Mouse (Mus musculus) gonadal fat pad, adult 2 months (tissue): ENCODE results near the gene Zdhhc17. TPM values are rescaled to one million over a fixed set of nuclear protein-coding genes. Genes with fewer than 3 reads are reported as not detected.

Experiments
- DNase-seq: peaks from one replicate; pipeline ENCODE4 v3.0.0-alpha.2; 2012; ENCODE audit warnings: low read depth
- polyA plus RNA-seq: library from polyadenylated mRNA; depleted of rRNA; stranded (reverse); fragments of >200 nt; gene quantifications from 2 replicates; pipeline ENCODE4 v1.2.3, GENCODE M21; 2012

The Zdhhc17 gene
- polyA plus RNA-seq, 1 experiment = 16.2 TPM

DNA sequence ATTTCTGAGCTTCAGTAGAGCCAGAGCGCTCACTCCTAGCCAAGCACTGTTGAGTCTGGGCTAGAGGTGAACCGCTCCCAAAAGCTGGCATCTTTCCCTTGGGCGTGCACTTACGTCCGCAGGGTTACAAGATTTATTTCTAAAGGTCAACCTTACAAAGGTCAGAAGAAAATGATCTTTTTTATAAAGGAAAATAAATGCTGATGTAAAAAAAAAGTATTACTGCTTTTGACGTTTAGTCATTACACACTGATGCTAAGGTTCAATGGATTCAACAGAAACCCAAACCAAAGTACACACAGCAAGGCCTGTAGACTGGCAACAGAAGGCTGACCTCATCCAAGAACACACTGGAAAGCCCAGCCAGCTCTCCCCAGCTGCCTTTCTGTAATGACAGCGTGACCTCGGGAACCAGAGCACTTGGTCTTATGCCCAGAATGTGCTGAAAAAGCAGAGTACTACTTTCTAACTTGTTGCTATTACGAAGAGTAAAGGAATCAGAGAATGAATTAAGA lies 56.9 kb downstream of the Zdhhc17 start:
- DNase-seq = peak; percentile 83

DNA sequence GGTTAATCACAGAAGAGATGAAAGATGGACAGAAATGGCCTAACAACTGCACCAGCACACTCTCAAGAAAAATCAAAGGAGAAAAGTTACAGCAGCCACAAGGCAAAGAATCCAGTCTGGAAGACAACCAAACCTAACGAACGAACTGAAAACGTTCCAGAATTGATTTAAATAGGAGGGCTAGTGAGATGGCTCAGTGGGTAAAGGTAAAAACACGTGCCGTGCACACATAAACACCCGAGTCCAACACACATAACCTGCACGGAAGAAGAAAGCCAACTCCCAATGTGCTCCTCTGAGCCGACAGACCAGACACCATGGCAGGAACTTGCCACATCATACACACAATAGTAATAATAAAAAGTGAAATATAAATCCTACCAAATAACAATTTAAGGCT lies 57.7 kb downstream of the Zdhhc17 start:
- no peak for DNase-seq

DNA sequence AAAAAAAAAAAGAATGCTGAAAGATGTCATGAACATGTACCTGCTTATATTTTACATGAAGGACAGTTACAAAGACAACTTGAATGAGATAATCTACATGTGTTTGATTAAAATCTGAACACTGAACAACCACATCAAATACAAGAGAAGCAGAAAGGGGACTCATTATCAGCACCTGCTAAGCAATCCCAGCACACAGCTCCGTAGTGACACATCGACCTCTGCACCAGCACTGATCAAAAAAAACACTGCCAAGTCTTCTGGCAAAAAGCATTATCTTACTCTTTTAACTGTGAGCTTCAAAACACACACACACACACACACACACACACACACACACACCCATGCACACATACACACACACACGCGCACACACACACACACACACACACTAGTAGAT lies 58.2 kb downstream of the Zdhhc17 start:
- no peak for DNase-seq

DNA sequence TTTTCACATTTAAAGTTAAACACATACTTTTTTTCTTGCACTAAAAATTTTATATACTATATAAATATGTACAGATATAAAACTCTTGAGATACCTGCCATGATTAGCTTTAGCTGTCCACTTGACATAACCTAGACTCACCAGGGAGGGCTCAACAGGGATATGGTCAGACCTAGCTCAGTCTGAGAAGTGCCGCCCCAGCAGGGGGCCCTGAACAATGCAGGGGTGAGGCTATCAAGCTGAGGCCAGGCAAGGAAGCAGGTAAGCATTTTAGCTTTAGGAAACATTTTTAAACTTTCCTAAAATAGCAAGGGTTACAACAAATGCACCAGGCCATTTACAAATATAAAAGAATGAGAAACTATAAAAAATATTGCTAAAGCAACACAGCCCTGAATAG lies 58.8 kb downstream of the Zdhhc17 start:
- DNase-seq = no peak

DNA sequence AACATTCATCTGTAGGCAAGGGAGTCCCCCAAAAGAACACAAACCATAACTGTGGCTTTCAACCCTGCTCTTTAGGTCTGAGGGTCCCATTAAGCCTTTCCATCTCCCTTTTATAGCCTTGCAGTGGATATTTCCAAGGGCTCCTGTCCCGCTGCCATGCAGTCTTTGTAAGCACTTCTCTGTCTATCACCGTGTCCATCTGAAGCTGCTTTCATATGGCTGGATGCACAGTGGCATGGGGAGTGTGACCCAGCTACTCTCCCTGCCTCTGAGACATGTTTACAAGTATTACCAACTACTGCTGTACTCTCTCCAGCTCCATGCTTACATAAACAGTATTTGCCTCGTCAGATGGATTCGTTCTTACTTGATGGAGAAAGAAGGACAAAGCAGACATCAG lies 62.4 kb downstream of the Zdhhc17 start:
- no peak for DNase-seq

DNA sequence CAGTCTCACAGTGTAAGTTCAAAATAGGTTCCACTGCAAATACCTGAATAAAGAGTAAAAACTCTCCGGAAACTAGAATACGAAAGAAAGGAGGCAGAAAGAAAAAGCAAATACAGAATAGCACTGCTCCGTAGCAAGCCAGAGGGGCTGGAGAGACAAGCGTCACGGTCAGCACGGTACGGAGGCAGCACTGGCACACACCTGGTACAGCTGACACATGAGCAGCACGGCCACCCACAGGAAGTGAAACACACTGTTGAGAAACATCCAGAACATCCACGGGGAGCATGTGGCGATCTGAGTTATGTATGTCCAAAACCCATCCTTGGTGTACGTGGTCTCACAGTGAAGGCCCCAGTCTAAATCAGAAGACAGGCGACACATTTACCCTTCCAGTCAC lies 64.0 kb downstream of the Zdhhc17 start:
- DNase-seq = no peak

DNA sequence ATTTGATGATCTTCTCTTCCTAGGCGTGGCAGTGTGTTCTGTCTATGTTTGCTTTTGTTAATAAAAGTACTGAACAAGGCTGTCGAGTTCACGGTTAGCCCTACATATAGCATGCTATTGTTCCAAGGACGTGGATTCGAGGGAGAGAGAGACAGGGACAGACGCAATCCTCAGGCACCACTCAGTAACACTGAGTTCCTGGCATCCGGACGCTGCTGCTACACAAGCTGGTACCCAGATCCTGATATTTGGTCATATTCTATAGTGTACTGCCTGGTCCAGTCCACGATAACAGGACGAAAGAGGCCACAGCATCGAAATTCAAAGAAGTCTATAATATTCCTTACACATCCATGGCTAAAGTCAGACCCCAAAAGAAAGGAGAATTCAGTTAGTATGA lies 65.8 kb downstream of the Zdhhc17 start:
- no peak for DNase-seq

DNA sequence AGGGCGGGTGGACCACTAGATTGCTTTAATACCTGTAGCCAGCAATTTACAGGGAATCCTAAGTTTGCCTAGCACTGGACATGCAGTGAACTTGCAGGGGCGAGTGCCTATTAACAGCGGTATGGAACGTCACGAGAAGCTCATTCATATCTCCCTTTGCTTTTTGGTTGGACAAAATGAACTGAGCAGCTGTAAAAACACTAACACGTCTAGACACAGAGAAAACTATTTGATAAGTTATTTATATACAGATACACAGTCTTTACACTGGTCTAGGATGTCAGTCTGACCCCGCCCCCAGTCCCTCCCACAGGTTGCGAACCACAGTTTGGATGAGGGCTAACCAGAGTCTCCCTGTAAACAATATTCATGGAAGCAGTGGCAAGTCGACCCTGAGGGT lies 67.1 kb downstream of the Zdhhc17 start:
- no peak for DNase-seq

DNA sequence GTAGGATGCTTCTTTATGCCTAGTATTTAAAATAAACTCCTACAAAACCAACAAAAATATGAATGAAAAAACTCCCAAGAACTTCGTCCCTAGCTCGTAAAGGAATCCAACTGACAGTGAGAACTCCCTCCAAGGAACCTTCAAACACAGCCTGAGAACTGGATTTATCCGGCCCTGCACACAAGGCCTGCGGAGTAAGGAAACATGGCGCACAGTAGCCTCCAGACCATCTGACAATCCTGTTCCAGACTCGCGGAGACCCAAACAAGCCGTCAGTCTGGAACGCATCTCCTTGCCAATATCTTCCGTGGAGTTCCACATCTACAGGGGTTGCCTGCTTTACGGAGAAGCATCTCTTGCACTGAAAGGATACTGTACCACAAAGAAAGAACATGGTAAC lies 68.0 kb downstream of the Zdhhc17 start:
- no peak for DNase-seq

DNA sequence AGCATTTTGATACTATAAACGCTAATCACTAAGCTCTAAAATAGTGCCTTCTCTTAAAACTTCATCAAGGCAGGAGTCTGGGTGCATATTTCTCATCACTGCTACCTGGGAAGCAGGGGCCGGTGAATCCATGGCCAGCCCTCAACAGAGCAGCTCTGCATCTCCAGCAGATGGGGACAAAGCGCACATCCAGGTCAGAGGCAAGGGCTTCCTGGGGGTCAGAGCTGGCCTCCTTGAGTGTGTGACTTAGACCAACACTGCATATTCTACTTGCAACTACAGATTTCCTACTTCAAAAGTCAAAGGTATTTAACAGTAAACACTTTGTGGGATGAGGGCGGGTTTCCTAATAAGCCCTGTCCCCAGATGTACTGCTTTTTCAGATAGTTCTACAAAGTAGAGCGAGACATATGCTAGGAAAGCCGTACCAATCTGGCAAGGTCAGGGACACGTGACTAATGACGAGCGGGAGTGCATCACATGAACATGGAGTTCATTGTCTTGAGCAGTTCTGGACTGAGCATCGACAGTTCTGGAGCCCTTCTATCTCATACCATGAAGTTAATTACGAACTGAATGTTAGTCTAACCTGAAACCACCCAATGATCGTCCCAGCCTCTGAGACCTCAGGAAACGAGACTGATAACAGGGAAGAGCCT lies 69.1 kb downstream of the Zdhhc17 start:
- no peak for DNase-seq

DNA sequence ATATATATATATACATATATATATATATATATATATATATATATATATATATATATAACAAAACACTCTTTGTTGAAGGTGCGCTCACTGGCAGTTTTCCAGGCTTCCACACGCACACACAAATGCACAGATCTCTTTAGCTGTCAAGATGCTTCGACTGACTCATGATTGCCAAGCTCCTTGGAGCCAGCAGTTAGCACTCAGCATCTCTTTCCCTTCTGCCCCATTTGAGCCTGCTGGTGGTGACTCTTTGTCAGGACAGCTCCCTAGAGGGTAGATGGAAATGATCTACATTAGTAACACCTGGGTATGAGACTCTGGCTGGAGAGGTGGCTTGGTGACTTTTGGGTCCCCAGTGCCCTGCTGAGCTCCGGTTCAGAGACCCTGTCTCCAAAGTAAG lies 70.2 kb downstream of the Zdhhc17 start:
- DNase-seq = no peak

DNA sequence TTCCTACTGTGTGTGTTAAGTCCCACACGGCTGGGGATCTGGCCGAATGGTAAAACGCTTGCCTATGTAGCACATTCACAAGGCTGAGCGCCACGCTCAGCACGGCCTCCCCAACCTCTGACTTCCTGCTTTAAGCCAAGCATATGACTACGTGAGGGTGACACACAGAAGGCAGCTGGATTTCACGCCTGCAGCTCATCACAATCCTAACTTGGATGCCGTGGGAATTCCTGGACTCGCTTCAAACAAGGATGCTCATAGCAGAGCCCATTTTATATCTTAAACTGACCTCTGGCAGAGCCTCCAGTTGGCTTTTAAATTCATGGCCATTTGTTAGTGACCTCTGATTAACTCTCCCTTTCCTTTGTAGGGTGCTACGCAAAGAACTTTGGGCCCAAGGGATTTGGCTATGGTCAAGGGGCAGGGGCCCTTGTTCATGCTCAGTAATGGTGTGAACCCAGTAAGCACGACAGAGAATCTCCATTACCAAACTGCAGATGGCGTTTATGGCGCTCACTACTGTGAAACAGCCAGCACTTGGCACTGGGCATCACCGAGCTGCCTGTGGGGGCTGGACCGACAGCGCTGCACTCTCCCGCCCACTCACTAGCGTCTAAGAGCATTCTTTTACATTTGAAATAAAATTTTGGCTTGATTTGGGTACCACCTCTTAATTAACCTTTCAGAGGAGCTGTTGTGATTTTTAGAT lies 70.9 kb downstream of the Zdhhc17 start:
- DNase-seq = no peak

DNA sequence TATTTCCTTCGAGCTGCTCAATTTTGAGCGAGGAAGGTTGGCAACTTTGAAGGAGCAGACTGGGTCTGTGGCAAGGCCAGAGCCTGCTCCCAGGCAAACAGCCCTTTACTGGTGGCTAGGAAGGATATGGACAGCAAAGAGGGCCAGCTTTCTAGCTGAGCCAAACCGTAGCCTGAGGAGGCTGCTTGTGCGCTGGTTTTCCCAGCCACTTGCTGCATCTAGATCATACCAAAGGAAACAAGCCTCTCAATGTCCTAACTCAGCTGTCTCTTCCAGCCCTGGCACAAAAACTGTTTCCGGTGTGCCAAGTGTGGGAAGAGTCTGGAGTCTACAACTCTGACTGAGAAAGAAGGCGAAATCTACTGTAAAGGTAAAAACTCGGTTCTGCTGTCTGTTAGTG lies 71.6 kb downstream of the Zdhhc17 start:
- DNase-seq = no peak

DNA sequence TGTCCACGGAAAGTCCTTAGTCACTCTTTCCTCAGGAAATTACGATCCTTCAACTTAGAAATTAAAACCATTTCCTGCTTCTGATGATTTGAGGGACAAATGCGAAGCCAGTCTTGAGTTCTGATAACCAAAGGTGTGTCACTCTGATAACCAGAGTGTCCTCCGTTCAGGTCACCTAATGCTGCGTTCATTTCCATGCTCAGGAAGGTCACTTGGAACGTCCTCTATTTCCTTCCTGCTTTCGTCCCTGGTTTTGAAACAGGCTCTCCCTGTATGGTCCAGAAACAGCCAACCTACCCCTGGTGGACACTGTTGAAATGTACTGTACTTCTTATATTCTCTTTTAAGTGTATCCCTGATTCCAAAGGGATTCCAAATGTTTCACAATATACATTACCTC lies 74.3 kb downstream of the Zdhhc17 start:
- no peak for DNase-seq

DNA sequence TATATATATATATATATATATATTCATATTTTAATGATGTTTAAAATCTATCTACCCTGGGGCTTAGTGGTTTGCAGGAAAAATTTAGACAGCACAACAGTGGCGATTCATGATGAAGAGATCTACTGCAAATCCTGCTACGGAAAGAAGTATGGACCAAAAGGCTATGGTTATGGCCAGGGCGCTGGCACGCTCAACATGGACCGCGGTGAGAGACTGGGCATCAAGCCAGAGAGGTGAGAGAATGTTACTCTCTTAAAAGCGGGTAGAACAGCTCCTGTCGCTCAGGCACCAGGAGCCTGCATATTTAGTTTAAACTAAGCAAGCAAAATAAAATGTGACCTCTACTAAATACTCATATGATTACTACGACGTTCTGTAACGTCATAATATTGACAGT lies 74.9 kb downstream of the Zdhhc17 start:
- no peak for DNase-seq

DNA sequence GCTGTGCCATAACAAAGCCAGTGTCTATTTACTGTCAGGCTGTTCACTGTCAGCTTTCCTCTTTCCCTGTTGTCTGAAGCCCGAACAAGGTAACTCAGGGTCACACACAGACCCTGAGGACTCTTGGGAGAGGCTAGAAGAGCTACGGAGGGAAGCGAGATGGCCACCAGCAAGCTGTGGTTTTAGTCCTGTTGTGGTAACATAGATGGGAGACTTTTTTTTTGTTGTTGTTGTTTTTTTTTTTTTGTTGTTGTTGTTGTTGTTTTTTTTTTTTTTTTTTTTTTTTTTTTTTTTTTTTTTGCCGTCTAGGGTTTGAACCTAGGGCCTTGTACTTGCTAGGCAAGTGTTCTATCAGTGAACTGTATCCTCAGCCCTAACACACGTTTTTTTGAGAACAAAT lies 76.4 kb downstream of the Zdhhc17 start:
- DNase-seq = no peak

DNA sequence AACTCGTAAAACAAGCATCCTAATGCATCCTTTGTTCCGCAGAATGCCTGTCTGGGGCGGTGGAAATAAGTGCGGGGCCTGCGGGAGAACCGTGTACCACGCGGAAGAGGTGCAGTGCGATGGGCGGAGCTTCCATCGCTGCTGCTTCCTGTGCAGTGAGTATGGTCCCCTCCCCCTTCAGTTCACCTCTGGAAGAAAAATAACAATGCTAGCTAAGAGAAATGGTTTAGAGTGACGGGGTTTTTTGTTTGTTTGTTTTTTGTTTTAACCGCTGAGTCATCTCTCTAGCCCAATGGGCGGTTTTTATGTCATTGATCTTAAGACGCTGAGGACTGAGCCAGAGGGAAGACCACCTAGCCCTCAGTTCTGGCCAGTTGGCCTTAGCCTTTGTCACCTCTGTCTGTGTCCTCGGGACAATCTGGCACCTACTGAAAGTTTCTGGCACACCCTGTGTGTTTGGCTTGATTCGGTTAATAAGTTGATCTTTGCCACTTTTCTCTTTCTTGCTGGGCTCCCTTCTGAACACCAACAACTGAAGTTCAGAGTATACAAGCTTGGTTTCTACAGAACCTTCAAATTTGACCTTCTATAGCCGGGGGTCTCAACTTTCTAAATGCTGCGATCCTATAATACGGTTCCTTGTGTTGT lies 77.9 kb downstream of the Zdhhc17 start:
- DNase-seq = no peak

DNA sequence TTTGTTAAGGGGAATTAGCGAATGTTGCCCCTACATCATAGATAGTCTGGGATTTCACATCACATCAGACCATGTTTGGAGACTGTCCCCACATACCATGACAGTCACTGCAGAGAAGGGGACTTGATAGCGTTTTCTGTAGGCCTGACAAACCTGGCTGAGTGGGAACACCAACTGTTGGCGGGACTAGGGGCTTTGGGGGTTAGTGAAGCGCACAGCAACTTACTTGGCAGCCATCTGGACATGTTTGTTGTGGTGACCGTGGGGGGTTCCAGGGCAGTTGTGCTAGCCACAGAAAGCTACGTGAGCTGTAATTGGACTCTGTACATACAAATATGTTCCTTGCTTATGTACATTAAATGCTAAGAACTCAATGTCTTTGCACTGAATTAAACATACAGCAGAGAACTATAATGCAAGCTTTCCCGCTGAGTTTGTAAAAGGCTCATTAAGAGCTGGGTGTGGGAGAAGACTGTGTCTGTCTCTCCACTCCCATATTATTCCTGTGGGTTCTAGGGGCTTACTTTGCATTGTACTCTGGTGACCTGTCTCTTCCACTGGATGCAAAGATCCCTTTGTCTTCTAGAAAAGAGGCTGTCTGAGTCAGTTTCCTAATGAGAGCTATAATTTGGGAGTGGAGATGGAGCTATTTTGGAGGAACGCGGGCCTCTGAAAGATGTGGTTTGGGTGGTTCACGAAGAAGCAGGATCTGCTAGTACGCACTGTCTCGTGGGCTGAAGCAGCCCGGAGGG lies 78.6 kb downstream of the Zdhhc17 start:
- no peak for DNase-seq

DNA sequence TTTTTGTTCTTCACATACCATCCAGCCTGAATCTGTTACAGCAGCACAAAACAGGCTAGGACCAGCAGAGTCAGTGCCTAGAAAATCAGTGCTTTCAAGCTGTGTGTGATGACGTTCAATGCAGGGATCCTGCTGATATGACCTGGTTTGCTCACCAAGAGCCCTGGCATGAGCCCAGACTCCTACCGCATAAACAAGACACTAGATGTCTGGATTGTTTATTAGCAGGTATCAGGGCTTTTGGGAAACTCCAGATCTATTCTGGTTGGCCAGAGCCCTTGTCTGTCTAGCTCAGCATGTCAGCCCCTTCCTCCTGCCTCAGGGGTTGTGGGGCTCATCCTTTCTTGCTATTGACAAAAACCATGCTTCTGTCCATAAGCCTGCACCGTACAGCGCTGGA lies 80.2 kb downstream of the Zdhhc17 start:
- no peak for DNase-seq

DNA sequence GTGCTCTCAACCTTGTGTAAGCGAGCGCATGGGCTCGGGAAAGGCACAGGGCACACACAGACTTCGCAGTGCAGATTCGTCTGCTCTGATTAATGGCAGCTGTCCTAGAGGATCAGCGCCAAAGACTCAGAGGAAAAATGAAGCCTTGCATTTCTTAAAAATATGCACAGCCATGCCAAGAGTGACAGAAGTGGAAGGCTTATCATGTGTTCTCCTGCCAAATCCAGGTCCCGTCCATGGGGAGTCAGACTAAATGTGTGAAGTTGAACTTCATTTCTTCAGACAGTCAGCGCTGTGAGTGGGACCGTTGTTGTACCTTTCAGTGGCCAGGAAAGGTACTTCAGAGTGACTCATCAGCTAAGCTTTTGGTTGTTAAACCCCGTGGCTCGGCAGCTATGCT lies 82.4 kb downstream of the Zdhhc17 start:
- no peak for DNase-seq

DNA sequence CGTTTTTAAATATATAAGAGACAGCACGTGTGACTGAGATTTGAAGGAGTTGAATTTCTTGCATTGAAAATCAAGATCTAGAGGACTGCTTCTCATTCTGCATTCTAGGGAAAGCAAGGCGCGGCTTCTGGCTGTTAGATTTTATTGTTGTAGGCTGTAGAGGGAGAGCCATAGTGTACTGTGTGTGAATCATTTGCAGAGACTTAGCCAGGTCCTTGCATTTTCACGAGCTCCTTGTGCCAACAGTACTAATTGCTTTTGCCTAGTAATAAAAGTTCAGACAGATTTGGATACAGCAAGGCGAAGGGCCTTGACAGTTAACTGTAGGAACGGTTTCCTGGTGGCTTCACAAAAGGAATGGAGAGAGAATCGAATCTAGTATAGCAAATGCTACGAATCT lies 87.3 kb downstream of the Zdhhc17 start:
- DNase-seq = no peak

DNA sequence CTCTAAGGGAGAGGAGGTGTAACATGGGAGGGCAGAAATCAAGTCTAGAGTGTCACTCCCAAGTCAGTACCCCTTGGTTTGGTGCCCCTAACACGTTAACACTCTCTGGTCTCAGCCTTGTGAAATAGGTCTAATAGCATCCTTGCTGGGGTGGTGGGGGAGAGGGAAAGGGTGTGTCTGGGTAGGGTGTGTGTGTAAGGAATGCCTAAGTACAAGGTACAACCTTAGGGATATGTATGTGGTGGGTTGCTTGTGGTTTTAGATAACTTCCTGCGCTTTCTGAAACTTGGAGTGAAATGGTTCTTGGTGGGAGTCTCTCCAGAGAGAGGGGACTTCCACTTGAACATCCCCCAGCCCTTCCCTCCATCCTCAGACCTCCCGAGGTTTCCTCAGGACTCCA lies 88.0 kb downstream of the Zdhhc17 start:
- no peak for DNase-seq
